Mouse (Mus musculus) thymus, postnatal 4 days (tissue): Measurements from ENCODE around the gene Stfa3.
A peak's percentile ranks its signal among the peaks of the same experiment; 100 is the strongest.
"Not testable (repeated sequence)": the region's sequence is repeated elsewhere in the genome, so short reads cannot be mapped to it uniquely, and the experiment has no call there.

Experiments
- DNase-seq: peaks from one replicate; pipeline ENCODE4 v3.0.0; 2021

Gene Stfa3

GRCm38 (mm10) chr16:36455342-36455802 is at the start of gene Stfa3:
Gene Stfa3, minus strand, starts transcription at chr16:36455392.
- no peak for DNase-seq

- DNase-seq: no peak
Observed at GRCm38 (mm10) chr16:36502286-36502685, 47.1 kb upstream of the Stfa3 start.

GRCm38 (mm10) chr16:36492420-36492819 is 37.2 kb upstream of the Stfa3 start:
- DNase-seq: no peak

- DNase-seq: peak; percentile 11
Observed at GRCm38 (mm10) chr16:36476866-36477265, 21.7 kb upstream of the Stfa3 start.

GRCm38 (mm10) chr16:36475530-36475929 is 20.3 kb upstream of the Stfa3 start:
- DNase-seq: no peak

- DNase-seq: no peak
Observed at GRCm38 (mm10) chr16:36474849-36475248, 19.7 kb upstream of the Stfa3 start.

- peak; percentile 61 for DNase-seq
Observed at GRCm38 (mm10) chr16:36473217-36474216, 18.3 kb upstream of the Stfa3 start.

GRCm38 (mm10) chr16:36471066-36471633 is 16.0 kb upstream of the Stfa3 start:
- no peak for DNase-seq

- peak; percentile 47 for DNase-seq
Observed at GRCm38 (mm10) chr16:36469955-36470478, 14.8 kb upstream of the Stfa3 start.

- no peak for DNase-seq
Observed at GRCm38 (mm10) chr16:36469367-36469766, 14.2 kb upstream of the Stfa3 start.

GRCm38 (mm10) chr16:36468862-36469261 is 13.7 kb upstream of the Stfa3 start:
- DNase-seq: peak; percentile 41

GRCm38 (mm10) chr16:36467936-36468335 is 12.7 kb upstream of the Stfa3 start:
- no peak for DNase-seq

GRCm38 (mm10) chr16:36465436-36465835 is 10.2 kb upstream of the Stfa3 start:
- DNase-seq: no peak

- no peak for DNase-seq
Observed at GRCm38 (mm10) chr16:36464076-36464475, 8.9 kb upstream of the Stfa3 start.

- DNase-seq: no peak
Observed at GRCm38 (mm10) chr16:36460426-36460825, 5.2 kb upstream of the Stfa3 start.

- not testable (repeated sequence) for DNase-seq
Observed at GRCm38 (mm10) chr16:36420979-36421378, 34.2 kb downstream of the Stfa3 start.

- no peak for DNase-seq
Observed at GRCm38 (mm10) chr16:36408357-36408756, 46.8 kb downstream of the Stfa3 start, which contains the start of gene Stfa2. Gene Stfa2, minus strand, starts transcription at chr16:36408457.
